Mouse (Mus musculus): ENCODE data around the gene Fbxl20. TPM values are rescaled to one million over a fixed set of nuclear protein-coding genes. Genes with fewer than 3 reads are reported as not detected.

Gene Fbxl20
- polyA plus RNA-seq, 1 experiment from 2014 or later: 20.6 TPM

DNA sequence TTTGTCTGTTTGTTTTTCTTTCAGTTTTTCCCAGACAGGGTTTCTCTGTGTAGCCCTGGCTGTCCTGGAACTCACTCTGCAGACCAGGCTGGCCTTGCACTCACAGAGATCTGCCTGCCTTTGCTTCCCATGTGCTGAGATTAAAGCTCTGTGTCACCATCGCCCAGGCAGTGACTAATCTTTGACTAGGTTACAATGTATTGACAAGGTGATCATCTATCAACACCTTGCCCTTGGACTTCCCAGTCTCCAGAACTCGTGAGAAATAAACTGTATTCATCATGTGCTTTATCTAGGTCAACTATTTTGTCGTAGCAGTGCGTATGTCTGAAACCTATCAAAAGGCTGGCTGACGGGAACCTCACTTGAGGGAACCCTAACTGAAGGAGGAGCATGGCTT is 26.8 kb downstream of the Fbxl20 start:
- no peaks in the 10 kb centered on the region for H3K27me3 ChIP-seq (ENCODE audit: control insufficient read depth, insufficient read depth, low read length)
- no peaks in the 10 kb centered on the region for H3K9me3 ChIP-seq (ENCODE audit: control insufficient read depth, low read length)
- no peak overlapping the region for H3K4me2 ChIP-seq (ENCODE audit: low read depth, severe bottlenecking)
- WGBS: 87% methylated on average over 5 of the region's 5 CpGs
- H3K36me3 ChIP-seq (ENCODE audit: control insufficient read depth, insufficient read depth, low read length): 0 out of 2 replicates have a peak, but pooled peaks cover 2% of the 10 kb centered on the region
- ATAC-seq (ENCODE audit: insufficient number of reproducible peaks, low FRiP score, low TSS enrichment, low read depth) (no peak), DNase-seq (ENCODE audit: low spot score) (no peak)
- no peak overlapping the region for H3K9ac ChIP-seq (ENCODE audit: low read length)
- H3K27ac ChIP-seq (replicated peaks; ENCODE audit: low read depth, low read length): no peak overlapping the region
- no peaks in the 10 kb centered on the region for H3K4me1 ChIP-seq (ENCODE audit: control insufficient read depth, insufficient read depth, low read length)
- no peak overlapping the region for H3K4me3 ChIP-seq (ENCODE audit: low read depth, low read length)

GRCm38 (mm10) chr11:98114363-98114762 is 35.8 kb downstream of the Fbxl20 start:
- H3K36me3 ChIP-seq (ENCODE audit: control insufficient read depth, insufficient read depth, low read length): peaks cover 2% of the 10 kb centered on the region; the same call in 1 of the 2 replicates
- no peaks in the 10 kb centered on the region for H3K27me3 ChIP-seq (ENCODE audit: control insufficient read depth, insufficient read depth, low read length)
- no peak overlapping the region for H3K9ac ChIP-seq (ENCODE audit: low read length)
- H3K4me1 ChIP-seq (ENCODE audit: control insufficient read depth, insufficient read depth, low read length): no peaks in the 10 kb centered on the region
- H3K4me3 ChIP-seq (ENCODE audit: low read depth, low read length): no peak overlapping the region
- 90% methylated on average over 1 of the region's 1 CpGs for WGBS
- no peak overlapping the region for H3K27ac ChIP-seq (replicated peaks; ENCODE audit: low read depth, low read length)
- H3K4me2 ChIP-seq (ENCODE audit: low read depth, severe bottlenecking): no peak overlapping the region
- ATAC-seq (ENCODE audit: insufficient number of reproducible peaks, low FRiP score, low TSS enrichment, low read depth) (no peak), DNase-seq (ENCODE audit: low spot score) (no peak)
- H3K9me3 ChIP-seq (ENCODE audit: control insufficient read depth, low read length): no peaks in the 10 kb centered on the region

- H3K4me3 ChIP-seq (ENCODE audit: low read depth, low read length): no peak overlapping the region
- H3K36me3 ChIP-seq (ENCODE audit: control insufficient read depth, insufficient read depth, low read length): peaks cover 2% of the 10 kb centered on the region; the same call in 1 of the 2 replicates
- ATAC-seq (ENCODE audit: insufficient number of reproducible peaks, low FRiP score, low TSS enrichment, low read depth) (no peak), DNase-seq (ENCODE audit: low spot score) (no peak)
- no peaks in the 10 kb centered on the region for H3K4me1 ChIP-seq (ENCODE audit: control insufficient read depth, insufficient read depth, low read length)
- no peaks in the 10 kb centered on the region for H3K9me3 ChIP-seq (ENCODE audit: control insufficient read depth, low read length)
- no peak overlapping the region for H3K4me2 ChIP-seq (ENCODE audit: low read depth, severe bottlenecking)
- H3K9ac ChIP-seq (ENCODE audit: low read length): no peak overlapping the region
- H3K27ac ChIP-seq (replicated peaks; ENCODE audit: low read depth, low read length): no peak overlapping the region
- H3K27me3 ChIP-seq (ENCODE audit: control insufficient read depth, insufficient read depth, low read length): no peaks in the 10 kb centered on the region
- 69% methylated on average over 4 of the region's 4 CpGs for WGBS
These were observed 36.7 kb downstream of the Fbxl20 start for GRCm38 (mm10) chr11:98113504-98113903.

DNA sequence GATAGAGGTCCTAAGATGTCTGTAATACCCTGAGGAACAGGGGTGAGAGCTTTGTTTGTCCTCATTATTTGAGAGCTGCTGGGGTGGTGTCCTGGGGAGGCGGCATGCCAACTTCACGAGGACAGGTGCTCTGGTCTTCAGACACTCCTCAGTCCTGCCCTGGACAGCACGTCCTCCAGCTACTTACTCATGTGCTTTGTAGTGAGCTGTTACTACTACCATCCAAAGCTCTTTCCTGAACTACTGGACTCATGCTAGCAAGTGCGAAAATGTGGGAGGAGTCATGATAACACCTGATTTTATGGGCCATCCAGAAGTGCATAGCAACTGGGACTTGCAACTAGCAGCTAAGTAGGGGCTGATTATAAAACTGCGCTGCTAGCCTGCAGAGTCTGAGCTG is 40.5 kb downstream of the Fbxl20 start:
- WGBS: 86% methylated on average over 5 of the region's 5 CpGs
- H3K27ac ChIP-seq (replicated peaks; ENCODE audit: low read depth, low read length): no peak overlapping the region

GRCm38 (mm10) chr11:98101332-98101731 is 48.9 kb downstream of the Fbxl20 start:
- no peak overlapping the region for H3K4me2 ChIP-seq (ENCODE audit: low read depth, severe bottlenecking)
- H3K27me3 ChIP-seq (ENCODE audit: control insufficient read depth, insufficient read depth, low read length): no peaks in the 10 kb centered on the region
- ATAC-seq (ENCODE audit: insufficient number of reproducible peaks, low FRiP score, low TSS enrichment, low read depth) (no peak), DNase-seq (ENCODE audit: low spot score) (no peak)
- H3K36me3 ChIP-seq (ENCODE audit: control insufficient read depth, insufficient read depth, low read length): peaks cover 4% of the 10 kb centered on the region
- no peaks in the 10 kb centered on the region for H3K4me1 ChIP-seq (ENCODE audit: control insufficient read depth, insufficient read depth, low read length)
- no peak overlapping the region for H3K9ac ChIP-seq (ENCODE audit: low read length)
- H3K9me3 ChIP-seq (ENCODE audit: control insufficient read depth, low read length): no peaks in the 10 kb centered on the region
- no peak overlapping the region for H3K4me3 ChIP-seq (ENCODE audit: low read depth, low read length)
- H3K27ac ChIP-seq (replicated peaks; ENCODE audit: low read depth, low read length): no peak overlapping the region
- WGBS: 91% methylated on average over 3 of the region's 3 CpGs

More for the DNA sequence above, 40.5 kb downstream of the Fbxl20 start:
- no peak overlapping the region for H3K4me2 ChIP-seq (ENCODE audit: low read depth, severe bottlenecking)
- H3K4me1 ChIP-seq (ENCODE audit: control insufficient read depth, insufficient read depth, low read length): no peaks in the 10 kb centered on the region
- no peaks in the 10 kb centered on the region for H3K27me3 ChIP-seq (ENCODE audit: control insufficient read depth, insufficient read depth, low read length)
- no peaks in the 10 kb centered on the region for H3K9me3 ChIP-seq (ENCODE audit: control insufficient read depth, low read length)
- H3K4me3 ChIP-seq (ENCODE audit: low read depth, low read length): no peak overlapping the region
- DNase-seq (ENCODE audit: low spot score) (no peak), ATAC-seq (ENCODE audit: insufficient number of reproducible peaks, low FRiP score, low TSS enrichment, low read depth) (no peak)
- H3K36me3 ChIP-seq (ENCODE audit: control insufficient read depth, insufficient read depth, low read length): peaks cover 4% of the 10 kb centered on the region; the same call in 1 of the 2 replicates
- H3K9ac ChIP-seq (ENCODE audit: low read length): no peak overlapping the region

DNA sequence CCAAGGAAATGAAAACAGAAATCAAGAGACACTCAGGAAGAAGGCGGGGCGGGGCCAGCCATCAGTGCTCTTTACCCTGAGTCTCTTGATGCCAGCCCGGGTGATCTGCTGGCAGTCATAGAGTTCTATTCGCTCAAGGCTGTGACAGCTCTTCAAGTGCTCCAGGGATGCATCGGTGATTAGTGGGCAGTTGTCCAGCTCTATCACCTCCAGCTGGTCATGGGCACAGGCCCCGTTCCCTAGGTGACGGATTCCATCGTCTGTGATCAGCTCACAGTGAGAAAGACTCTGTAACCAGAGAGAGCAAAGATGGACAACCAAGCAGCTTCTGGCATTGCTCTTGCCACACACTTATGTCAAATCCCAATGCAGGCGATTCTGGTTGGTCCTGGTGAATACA is 59.6 kb downstream of the Fbxl20 start:
- Histone ChIP-seq H3K27me3 (ENCODE audit: control insufficient read depth, insufficient read depth, low read length) (no peaks in the 10 kb centered on the region), H3K4me2 (ENCODE audit: low read depth, severe bottlenecking) (no peak overlapping the region), H3K9ac (ENCODE audit: low read length) (no peak overlapping the region), H3K9me3 (ENCODE audit: control insufficient read depth, low read length) (no peaks in the 10 kb centered on the region), H3K36me3 (ENCODE audit: control insufficient read depth, insufficient read depth, low read length) (no peaks in the 10 kb centered on the region), H3K4me1 (ENCODE audit: control insufficient read depth, insufficient read depth, low read length) (no peaks in the 10 kb centered on the region), H3K27ac (replicated peaks; ENCODE audit: low read depth, low read length) (no peak overlapping the region), H3K4me3 (ENCODE audit: low read depth, low read length) (no peak overlapping the region)
- no peak for ATAC-seq (ENCODE audit: insufficient number of reproducible peaks, low FRiP score, low TSS enrichment, low read depth)
- DNase-seq (ENCODE audit: low spot score): no peak
- 91% methylated on average over 9 of the region's 9 CpGs for WGBS

GRCm38 (mm10) chr11:98088224-98088623 is 62.0 kb downstream of the Fbxl20 start:
- Histone ChIP-seq H3K4me3 (ENCODE audit: low read depth, low read length) (no peak overlapping the region), H3K9me3 (ENCODE audit: control insufficient read depth, low read length) (no peaks in the 10 kb centered on the region), H3K9ac (ENCODE audit: low read length) (no peak overlapping the region), H3K27ac (replicated peaks; ENCODE audit: low read depth, low read length) (no peak overlapping the region), H3K27me3 (ENCODE audit: control insufficient read depth, insufficient read depth, low read length) (no peaks in the 10 kb centered on the region), H3K4me2 (ENCODE audit: low read depth, severe bottlenecking) (no peak overlapping the region), H3K36me3 (ENCODE audit: control insufficient read depth, insufficient read depth, low read length) (no peaks in the 10 kb centered on the region), H3K4me1 (ENCODE audit: control insufficient read depth, insufficient read depth, low read length) (no peaks in the 10 kb centered on the region)
- WGBS: 52% methylated on average over 7 of the region's 7 CpGs
- no peak for ATAC-seq (ENCODE audit: insufficient number of reproducible peaks, low FRiP score, low TSS enrichment, low read depth)
- DNase-seq (ENCODE audit: low spot score): no peak

DNA sequence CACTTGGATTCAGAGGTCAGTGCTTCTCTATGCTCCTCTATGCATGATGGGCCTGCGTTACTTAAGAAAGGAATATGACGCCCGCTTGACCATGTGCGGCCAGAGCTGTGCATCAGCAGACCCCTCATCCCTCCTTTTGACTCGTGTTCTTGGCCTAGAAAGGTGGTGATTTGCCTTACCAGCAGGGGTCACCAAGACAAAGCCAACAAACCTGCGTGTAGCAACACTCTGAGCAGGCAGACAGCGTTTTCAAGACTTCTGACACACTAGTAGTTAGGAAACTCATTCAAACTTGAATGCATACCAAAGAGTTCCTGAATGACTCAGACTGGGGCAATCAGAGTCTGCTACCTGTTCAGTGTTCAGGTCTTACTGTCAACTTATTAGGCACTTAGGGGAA is 63.6 kb downstream of the Fbxl20 start:
- no peaks in the 10 kb centered on the region for H3K4me1 ChIP-seq (ENCODE audit: control insufficient read depth, insufficient read depth, low read length)
- ATAC-seq (ENCODE audit: insufficient number of reproducible peaks, low FRiP score, low TSS enrichment, low read depth) (no peak), DNase-seq (ENCODE audit: low spot score) (no peak)
- 73% methylated on average over 7 of the region's 7 CpGs for WGBS
- H3K9ac ChIP-seq (ENCODE audit: low read length): no peak overlapping the region
- H3K4me2 ChIP-seq (ENCODE audit: low read depth, severe bottlenecking): no peak overlapping the region
- H3K27ac ChIP-seq (replicated peaks; ENCODE audit: low read depth, low read length): no peak overlapping the region
- no peaks in the 10 kb centered on the region for H3K9me3 ChIP-seq (ENCODE audit: control insufficient read depth, low read length)
- H3K27me3 ChIP-seq (ENCODE audit: control insufficient read depth, insufficient read depth, low read length): no peaks in the 10 kb centered on the region
- H3K36me3 ChIP-seq (ENCODE audit: control insufficient read depth, insufficient read depth, low read length): no peaks in the 10 kb centered on the region
- no peak overlapping the region for H3K4me3 ChIP-seq (ENCODE audit: low read depth, low read length)

DNA sequence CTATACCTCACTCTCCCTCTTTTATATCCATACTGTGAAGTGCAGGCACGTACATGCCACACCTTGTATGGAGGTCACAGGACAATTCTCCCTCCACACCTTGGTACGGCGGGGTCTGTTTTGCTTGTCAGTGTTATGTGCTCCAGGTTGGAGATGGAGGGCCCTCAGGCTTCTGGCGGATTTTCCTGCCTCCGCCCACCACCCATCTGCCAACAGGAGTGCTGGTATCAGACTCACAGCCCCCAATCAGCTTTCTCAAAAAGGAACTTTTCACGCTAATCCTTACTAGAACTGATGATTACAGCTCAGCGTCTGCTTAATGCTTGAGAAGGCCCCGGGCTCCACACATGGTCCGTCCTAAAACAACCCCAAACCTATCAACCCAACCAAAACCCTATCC is 64.1 kb downstream of the Fbxl20 start:
- WGBS: 92% methylated on average over 9 of the region's 9 CpGs
- Histone ChIP-seq H3K4me2 (ENCODE audit: low read depth, severe bottlenecking) (no peak overlapping the region), H3K4me3 (ENCODE audit: low read depth, low read length) (no peak overlapping the region), H3K36me3 (ENCODE audit: control insufficient read depth, insufficient read depth, low read length) (no peaks in the 10 kb centered on the region), H3K9ac (ENCODE audit: low read length) (no peak overlapping the region), H3K9me3 (ENCODE audit: control insufficient read depth, low read length) (no peaks in the 10 kb centered on the region), H3K27ac (replicated peaks; ENCODE audit: low read depth, low read length) (no peak overlapping the region), H3K27me3 (ENCODE audit: control insufficient read depth, insufficient read depth, low read length) (no peaks in the 10 kb centered on the region), H3K4me1 (ENCODE audit: control insufficient read depth, insufficient read depth, low read length) (no peaks in the 10 kb centered on the region)
- DNase-seq (ENCODE audit: low spot score) (no peak), ATAC-seq (ENCODE audit: insufficient number of reproducible peaks, low FRiP score, low TSS enrichment, low read depth) (no peak)
